Mouse (Mus musculus): ENCODE data around the gene Tex261.

DNA sequence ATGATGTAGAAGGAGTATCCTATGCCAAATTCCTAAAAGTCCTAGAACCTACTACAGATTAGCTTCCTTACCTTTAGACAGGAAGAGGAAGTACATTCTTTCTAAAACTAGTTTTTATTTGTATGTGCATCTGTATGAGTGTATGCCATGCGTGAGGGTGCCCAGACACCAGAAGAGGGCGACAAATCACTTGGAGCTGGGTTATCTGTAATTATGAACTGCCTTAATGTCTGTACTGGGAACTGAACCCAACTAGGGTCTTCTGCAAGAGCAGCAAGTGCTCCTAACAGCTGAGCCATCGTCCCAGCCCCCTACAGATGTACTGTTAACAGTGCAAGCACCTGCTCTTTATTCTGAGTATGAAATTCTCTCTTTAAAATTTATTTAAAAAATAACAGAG, 40.2 kb upstream of the Tex261 start:
- TF ChIP-seq CTCF (IDR thresholded peaks at IDR 0.05; ENCODE audit: low read depth): 0 out of 2 replicates have a peak, but pooled peaks have one; percentile 4
- no peak for TF ChIP-seq EP300 (IDR thresholded peaks at IDR 0.05; ENCODE audit: low read depth)

All from liver, embryonic 14.5 days (tissue).